Mouse (Mus musculus) CH12.LX (cell line): Measurements from ENCODE around the gene Dnajc16. TPM values are rescaled to one million over a fixed set of nuclear protein-coding genes. Genes with fewer than 3 reads are reported as not detected.
A peak's percentile ranks its signal among the peaks of the same experiment; 100 is the strongest.

Source experiments
- DNase-seq: peaks from one replicate; pipeline ENCODE4 v3.0.0-alpha.2; 2013; ENCODE audit errors: extremely low read depth
- H3K27ac ChIP-seq: 2 replicates; pipeline ENCODE4 v1.5.1; 2012; ENCODE audit warnings: low read depth, mild to moderate bottlenecking, control low read depth, moderate library complexity; ENCODE audit not compliant: insufficient read depth
- H3K27me3 ChIP-seq: replicated peaks from 2 replicates; pipeline ENCODE3; 2012; ENCODE audit warnings: inconsistent platforms
- H3K36me3 ChIP-seq, 2 experiments: replicated peaks in 1 of 2; 2 replicates each; pipeline versions ENCODE3 to v1.6.1; 2012; ENCODE audit warnings: inconsistent platforms in 1 of 2, low read length in 1 of 2, mild to moderate bottlenecking in 1 of 2, mixed read lengths in 1 of 2, moderate library complexity in 1 of 2; ENCODE audit not compliant: control insufficient read depth in 1 of 2, insufficient read depth in 1 of 2
- H3K4me1 ChIP-seq, 2 experiments: 2 replicates each; pipeline ENCODE4 v1.6.1; 2012; ENCODE audit warnings: inconsistent platforms in 1 of 2, moderate library complexity in 1 of 2; ENCODE audit not compliant: insufficient read depth in 2 of 2, control insufficient read depth in 1 of 2
- H3K4me2 ChIP-seq: 2 replicates; pipeline ENCODE4 v1.6.1; 2012; ENCODE audit warnings: low read depth, mild to moderate bottlenecking, control low read depth; ENCODE audit not compliant: poor library complexity, insufficient read depth, severe bottlenecking
- H3K4me3 ChIP-seq, 3 experiments: fragments of 150-350 bp in 1 of 3; sonication (generic) in 1 of 3; replicated peaks in 1 of 3; 2 replicates each; pipeline versions ENCODE3 to v1.5.1; 2011 to 2012; ENCODE audit warnings: low read depth in 2 of 3, low read length in 2 of 3, mild to moderate bottlenecking in 2 of 3, moderate library complexity in 2 of 3, control low read depth in 1 of 3, improper control_type of control experiment in 1 of 3, inconsistent platforms in 1 of 3, mixed read lengths in 1 of 3; ENCODE audit not compliant: poor library complexity in 1 of 3
- H3K79me2 ChIP-seq: replicated peaks from 2 replicates; pipeline ENCODE4 v1.6.1; 2012; ENCODE audit warnings: mild to moderate bottlenecking, moderate library complexity; ENCODE audit not compliant: control insufficient read depth, poor library complexity, insufficient read depth, severe bottlenecking; ENCODE audit errors: extremely low read depth
- H3K9ac ChIP-seq: 2 replicates; pipeline ENCODE4 v1.6.1; 2012; ENCODE audit warnings: low read depth, mild to moderate bottlenecking, control low read depth, moderate library complexity; ENCODE audit not compliant: insufficient read depth
- H3K9me3 ChIP-seq: replicated peaks from 2 replicates; pipeline ENCODE3; 2012; ENCODE audit warnings: low read length, inconsistent platforms, mixed read lengths
- CHD1 ChIP-seq: IDR thresholded peaks from 2 replicates; pipeline ENCODE4 v1.6.1; 2012; ENCODE audit warnings: low read depth, low read length, improper control_type of control experiment, inconsistent platforms
- CTCF ChIP-seq, 2 experiments: IDR thresholded peaks in 1 of 2; conservative IDR thresholded peaks in 1 of 2; 2 replicates each; pipeline ENCODE4 v1.5.1; 2011 to 2012; ENCODE audit warnings: low read depth in 2 of 2, low read length in 2 of 2, improper control_type of control experiment in 1 of 2, inconsistent platforms in 1 of 2, mild to moderate bottlenecking in 1 of 2, moderate library complexity in 1 of 2
- EP300 ChIP-seq: IDR thresholded peaks from 2 replicates; pipeline ENCODE4 v1.6.1; 2011; ENCODE audit warnings: low read length, improper control_type of control experiment
- HCFC1 ChIP-seq: IDR thresholded peaks from 2 replicates; pipeline ENCODE4 v1.6.1; 2012; ENCODE audit warnings: low read depth, mild to moderate bottlenecking, inconsistent platforms, low read length, improper control_type of control experiment
- IRF4 ChIP-seq: IDR thresholded peaks from 2 replicates; pipeline ENCODE4 v1.6.1; 2014; ENCODE audit warnings: low read depth, mild to moderate bottlenecking, inconsistent platforms, low read length, improper control_type of control experiment
- JUN ChIP-seq: IDR thresholded peaks from 2 replicates; pipeline ENCODE4 v1.6.1; 2011; ENCODE audit warnings: low read depth, mild to moderate bottlenecking, low read length, improper control_type of control experiment, moderate library complexity; ENCODE audit not compliant: insufficient read depth
- KAT2A ChIP-seq: IDR thresholded peaks from 2 replicates; pipeline ENCODE4 v1.6.1; 2012; ENCODE audit warnings: low read length, improper control_type of control experiment, inconsistent platforms; ENCODE audit not compliant: insufficient replicate concordance
- MAFK ChIP-seq: IDR thresholded peaks from 2 replicates; pipeline ENCODE4 v1.6.1; 2011; ENCODE audit warnings: low read length, improper control_type of control experiment; ENCODE audit not compliant: insufficient replicate concordance
- MAZ ChIP-seq: IDR thresholded peaks from 2 replicates; pipeline ENCODE4 v1.6.1; 2012; ENCODE audit warnings: low read depth, mild to moderate bottlenecking, inconsistent platforms, low read length, improper control_type of control experiment, moderate library complexity
- MXI1 ChIP-seq: IDR thresholded peaks from 2 replicates; pipeline ENCODE4 v1.6.1; 2011; ENCODE audit warnings: mild to moderate bottlenecking, low read depth, low read length, improper control_type of control experiment
- MYC ChIP-seq: IDR thresholded peaks from 2 replicates; pipeline ENCODE4 v1.6.1; 2011; ENCODE audit warnings: low read depth, mild to moderate bottlenecking, improper control_type of control experiment, low read length
- PAX5 ChIP-seq: IDR thresholded peaks from 2 replicates; pipeline ENCODE4 v1.6.1; 2012; ENCODE audit warnings: low read length, inconsistent platforms, mixed read lengths
- POLR2A ChIP-seq: IDR thresholded peaks from 2 replicates; pipeline ENCODE4 v1.6.1; 2011; ENCODE audit warnings: low read depth, mild to moderate bottlenecking, improper control_type of control experiment, low read length
- POLR2AphosphoS2 ChIP-seq: IDR thresholded peaks from 2 replicates; pipeline ENCODE4 v1.6.1; 2011; ENCODE audit warnings: low read depth, low read length, improper control_type of control experiment
- RAD21 ChIP-seq: IDR thresholded peaks from 2 replicates; pipeline ENCODE4 v1.6.1; 2011; ENCODE audit warnings: low read depth, mild to moderate bottlenecking, low read length, improper control_type of control experiment, moderate library complexity
- RCOR1 ChIP-seq: conservative IDR thresholded peaks from 2 replicates; pipeline ENCODE4 v1.6.1; 2012; ENCODE audit warnings: low read depth, mild to moderate bottlenecking, inconsistent platforms, low read length, improper control_type of control experiment
- SIN3A ChIP-seq: IDR thresholded peaks from 2 replicates; pipeline ENCODE4 v1.6.1; 2012; ENCODE audit warnings: low read length, improper control_type of control experiment, inconsistent platforms
- SMC3 ChIP-seq: IDR thresholded peaks from 2 replicates; pipeline ENCODE4 v1.6.1; 2011; ENCODE audit warnings: low read depth, low read length, improper control_type of control experiment
- TBP ChIP-seq: conservative IDR thresholded peaks from 2 replicates; pipeline ENCODE4 v1.6.1; 2011; ENCODE audit warnings: low read depth, low read length, improper control_type of control experiment
- TCF12 ChIP-seq: IDR thresholded peaks from 2 replicates; pipeline ENCODE4 v1.6.1; 2014; ENCODE audit warnings: low read depth, mild to moderate bottlenecking, inconsistent platforms, low read length, improper control_type of control experiment
- USF2 ChIP-seq: conservative IDR thresholded peaks from 2 replicates; pipeline ENCODE4 v1.6.1; 2011; ENCODE audit warnings: low read depth, low read length, improper control_type of control experiment
- ZC3H11A ChIP-seq: IDR thresholded peaks from 2 replicates; pipeline ENCODE4 v1.6.1; 2012; ENCODE audit warnings: low read depth, mild to moderate bottlenecking, inconsistent platforms, low read length, improper control_type of control experiment
- dilution Hi-C: fragments of 300-500 bp; cut with MboI; formaldehyde crosslinking; loops from 2 replicates; pipeline ENCODE4 v1.14.3; 2020; ENCODE audit warnings: low sequenced_read_pairs; ENCODE audit not compliant: extremely low pct_unique_long_range_greater_than_20kb, extremely low pct_ligation_motif_present
- in situ Hi-C: fragments of 300-500 bp; cut with MboI; formaldehyde crosslinking; loops from 3 replicates; pipeline ENCODE4 v1.14.3; 2019; ENCODE audit warnings: low sequenced_read_pairs, low pct_ligation_motif_present, low pct_unique_long_range_greater_than_20kb, mixed read lengths
- polyA plus RNA-seq: library from polyadenylated mRNA; unstranded; fragments of >175 nt; gene quantifications from 2 replicates; pipeline ENCODE4 v1.2.1, GENCODE M21; 2012; ENCODE audit warnings: low read depth; ENCODE audit not compliant: insufficient read length
- total RNA-seq, 2 experiments: library from RNA; depleted of rRNA; stranded (reverse); fragments of 300-350 nt in 1 of 2; fragments of >200 nt in 1 of 2; gene quantifications; 2 replicates each; pipeline ENCODE4 v1.2.3; 2012 to 2014

Gene Dnajc16
- total and polyA plus RNA-seq, 3 experiments, result 3.1 to 7.4 (median 5.9) TPM

GRCm38 (mm10) chr4:141796356-141796755, 5.6 kb upstream of the Dnajc16 start:
- DNase-seq, result no peak
- Histone ChIP-seq H3K4me1 (peaks cover 22 to 43% of the 10 kb centered on the region in 2 experiments), H3K36me3 (peaks cover 6 to 17% of the 10 kb centered on the region in 2 experiments), H3K9me3 (no peaks in the 10 kb centered on the region), H3K27me3 (no peaks in the 10 kb centered on the region), H3K79me2 (no peaks in the 10 kb centered on the region), H3K4me3 (no peak overlapping the region), H3K9ac (no peak overlapping the region), H3K27ac (0 out of 2 replicates have a peak overlapping the region, but pooled peaks have one; percentile 19), H3K4me2 (no peak overlapping the region)
- TF ChIP-seq IRF4, result no peak
- no peak for TF ChIP-seq POLR2A
- TF ChIP-seq KAT2A, result no peak
- TF ChIP-seq JUN, result no peak
- no peak for TF ChIP-seq SMC3
- no peak for TF ChIP-seq SIN3A
- no peak for TF ChIP-seq TBP
- TF ChIP-seq TCF12, result no peak
- in situ Hi-C loops, result no loop called here
- dilution Hi-C loops, result no loop called here

GRCm38 (mm10) chr4:141794152-141794535, 3.4 kb upstream of the Dnajc16 start:
- Histone ChIP-seq H3K36me3 (peaks cover 6 to 17% of the 10 kb centered on the region in 2 experiments), H3K9me3 (no peaks in the 10 kb centered on the region), H3K79me2 (no peaks in the 10 kb centered on the region), H3K9ac (peak overlapping the region; percentile 87), H3K4me1 (peaks cover 22 to 54% of the 10 kb centered on the region in 2 experiments), H3K27ac (peak overlapping the region; percentile 82; the same call in 1 of the 2 replicates), H3K4me3 (peak overlapping the region; percentile 70 to 94 (median 74)), H3K4me2 (peak overlapping the region; percentile 64)
- dilution Hi-C loops, result no loop called here
- in situ Hi-C loops, result no loop called here
- peak; percentile 52 for DNase-seq
- TF ChIP-seq TBP, result 0 out of 2 replicates have a peak, but pooled peaks have one; percentile 29
- TF ChIP-seq TCF12, result 0 out of 2 replicates have a peak, but pooled peaks have one; percentile 1
- no peak for TF ChIP-seq MXI1
- TF ChIP-seq MYC, result 0 out of 2 replicates have a peak, but pooled peaks have one; percentile 34
- no peak for TF ChIP-seq ZC3H11A
- TF ChIP-seq, all 38 proteins: peak for 3
- H3K27me3 ChIP-seq, result no peaks in the 10 kb centered on the region

GRCm38 (mm10) chr4:141793282-141794151, 2.8 kb upstream of the Dnajc16 start, which contains the start of gene Casp9:
Gene Casp9, plus strand, starts transcription at chr4:141793612.
- peaks cover 22 to 57% of the 10 kb centered on the region in 2 experiments for H3K4me1 ChIP-seq
- peaks cover 8 to 19% of the 10 kb centered on the region in 2 experiments for H3K36me3 ChIP-seq
- peak within 1 kb of the TSS; percentile 82 for H3K27ac ChIP-seq
- peak within 1 kb of the TSS; percentile 64 for H3K4me2 ChIP-seq
- H3K9ac ChIP-seq, result peak within 1 kb of the TSS; percentile 87
- in situ Hi-C loops (no loop called here), dilution Hi-C loops (no loop called here)
- H3K9me3 ChIP-seq, result no peaks in the 10 kb centered on the region
- H3K27me3 ChIP-seq, result no peaks in the 10 kb centered on the region
- no peaks in the 10 kb centered on the region for H3K79me2 ChIP-seq
- DNase-seq, result peak; percentile 96
- H3K4me3 ChIP-seq, result peak within 1 kb of the TSS; percentile 70 to 94 (median 74)
- TF ChIP-seq POLR2A (peak; percentile 71), RCOR1 (no peak), HCFC1 (peak; percentile 11; the same call in 1 of the 2 replicates), CHD1 (peak; percentile 37; the same call in 1 of the 2 replicates), MAFK (no peak), CTCF (conservative IDR thresholded peaks at IDR 0.05 in 1 of 2, IDR thresholded peaks at IDR 0.05 in 1 of 2; ENCODE audit: low read depth in 2 of 2, low read length in 2 of 2) (no peak), TCF12 (peak; percentile 29; the same call in 1 of the 2 replicates), POLR2AphosphoS2 (no peak), IRF4 (peak; percentile 4; the same call in 1 of the 2 replicates), RAD21 (no peak), MYC (no peak), MAZ (peak; percentile 40; the same call in 1 of the 2 replicates), EP300 (no peak; the same call in 1 of the 2 replicates), ZC3H11A (no peak), USF2 (no peak), PAX5 (no peak), KAT2A (0 out of 2 replicates have a peak, but pooled peaks have one; percentile 46)
